Mouse (Mus musculus): Measurements from ENCODE around the gene Kcnc1. TPM values are rescaled to one million over a fixed set of nuclear protein-coding genes. Genes with fewer than 3 reads are reported as not detected.

The Kcnc1 gene
- 14.8 and 17.0 TPM in 2 replicates for polyA plus RNA-seq (2012; rRNA removed)

GRCm38 (mm10) chr7:46396231-46396927 is at the start of gene Kcnc1:
Gene Kcnc1, plus strand, starts transcription at chr7:46396497.

GRCm38 (mm10) chr7:46376172-46377007 is 19.9 kb upstream of the Kcnc1 start, which contains the start of gene Myod1:
Gene Myod1, plus strand, starts transcription at chr7:46376474.

Other genes with a start within 250 kb of the Kcnc1 start
- 11.4 and 18.6 TPM in 2 replicates for gene Abcc8, start 216.5 kb upstream of the Kcnc1 start, polyA plus RNA-seq (2012; rRNA removed)
- 1.3 and 2.4 TPM in 2 replicates for gene Ush1c, start 158.0 kb upstream of the Kcnc1 start, polyA plus RNA-seq (2012; rRNA removed)
- 0.10 and 2.2 TPM in 2 replicates for gene Otog, start 155.5 kb upstream of the Kcnc1 start, polyA plus RNA-seq (2012; rRNA removed)
- 0.37 and 10.3 TPM in 2 replicates for gene Myod1, start 20.0 kb upstream of the Kcnc1 start, polyA plus RNA-seq (2012; rRNA removed)
- gene Sergef, start 243.3 kb downstream of the Kcnc1 start, polyA plus RNA-seq (2012; rRNA removed), result 29.4 and 30.6 TPM in 2 replicates

Data from central nervous system, embryonic 14 days (tissue).